17 mouse cellular contexts compared by ENCODE assay signal in genomic region chr5:134915311-134915710, GRCm38 (mm10). TPM values are rescaled to one million over a fixed set of nuclear protein-coding genes. Genes with fewer than 3 reads are reported as not detected.
DNase-seq lines count a peak whose midpoint lies in the region; ATAC-seq and TF ChIP-seq lines count a peak whose summit lies in the region.
"Had no signal": no experiment of that assay in that cellular context is flagged by ENCODE, and none has a peak within 500 bp of the region (broad histone marks: within the 10 kb centered on the region; RNA-seq: fewer than 3 reads in every experiment).

Gene Cldn13 (minus strand): TSS chr5:134915526.

- peak; percentile 74 for DNase-seq in spleen, adult 12 weeks (ENCODE audit: low spot score)
- no peak for DNase-seq in spleen, adult 18-20 months
- no peak for DNase-seq in embryonic facial prominence, embryonic 10.5 days (ENCODE audit: low spot score)
- DNase-seq in liver, embryonic 13.5 days, result peak; percentile 87
- DNase-seq in spleen, postnatal 4 days (ENCODE audit: low spot score in 2 of 2), result peak; percentile 80 to 83
- no peak for DNase-seq in thymus, postnatal 10 days (ENCODE audit: low spot score in 2 of 2)
- no peak for DNase-seq in layer of hippocampus, postnatal 10 days (ENCODE audit: low spot score in 2 of 2)
- no peak for DNase-seq in midbrain, postnatal 0 days (ENCODE audit: low spot score)
- DNase-seq: cerebellum, adult 11 months; gastrocnemius, postnatal 14 days; kidney, postnatal 25 days; lung, postnatal 36 days had no signal

- H3K9me3 ChIP-seq in embryonic facial prominence, embryonic 10.5 days, result no peaks in the 10 kb centered on the region
- H3K9me3 ChIP-seq in liver, embryonic 13.5 days (replicated peaks), result peaks cover 6% of the 10 kb centered on the region
- H3K9me3 ChIP-seq in midbrain, postnatal 0 days (ENCODE audit: low read length), result no peaks in the 10 kb centered on the region

- peak within 1 kb of the TSS; percentile 48 for H3K27ac ChIP-seq in embryonic facial prominence, embryonic 10.5 days (replicated peaks)
- H3K27ac ChIP-seq in liver, embryonic 13.5 days, result peak within 1 kb of the TSS; percentile 100
- no peak within 1 kb of the TSS for H3K27ac ChIP-seq in midbrain, postnatal 0 days (ENCODE audit: low read depth, low read length)
- H3K27ac ChIP-seq: limb, embryonic 13.5 days had no signal

- peak; percentile 58 for ATAC-seq in liver, embryonic 13.5 days (ENCODE audit: low read depth)
- no peak for ATAC-seq in midbrain, postnatal 0 days (ENCODE audit: low FRiP score)
- ATAC-seq: CD4-positive, CD25-positive, alpha-beta regulatory T cell, adult 4 months; forebrain, embryonic 16.5 days had no signal

- H3K9ac ChIP-seq in liver, embryonic 13.5 days, result peak within 1 kb of the TSS; percentile 95
- H3K9ac ChIP-seq in midbrain, postnatal 0 days (replicated peaks; ENCODE audit: low read length, poor library complexity, severe bottlenecking), result no peak within 1 kb of the TSS
- H3K9ac ChIP-seq: limb, embryonic 13.5 days had no signal

- H3K4me2 ChIP-seq in liver, embryonic 13.5 days, result peak within 1 kb of the TSS; percentile 77
- no peak within 1 kb of the TSS for H3K4me2 ChIP-seq in midbrain, postnatal 0 days (ENCODE audit: low read depth, low read length, poor library complexity, severe bottlenecking)
- H3K4me2 ChIP-seq: limb, embryonic 13.5 days had no signal

- H3K27me3 ChIP-seq in embryonic facial prominence, embryonic 10.5 days (replicated peaks; ENCODE audit: low read depth, poor library complexity, severe bottlenecking), result no peaks in the 10 kb centered on the region
- no peaks in the 10 kb centered on the region for H3K27me3 ChIP-seq in liver, embryonic 13.5 days
- no peaks in the 10 kb centered on the region for H3K27me3 ChIP-seq in midbrain, postnatal 0 days (ENCODE audit: insufficient read depth, low read length)
- H3K27me3 ChIP-seq: limb, embryonic 13.5 days had no signal

- no peaks in the 10 kb centered on the region for H3K36me3 ChIP-seq in embryonic facial prominence, embryonic 10.5 days (replicated peaks)
- H3K36me3 ChIP-seq in liver, embryonic 13.5 days, result peaks cover 9% of the 10 kb centered on the region; the same call in 1 of the 2 replicates
- H3K36me3 ChIP-seq in midbrain, postnatal 0 days (ENCODE audit: insufficient read depth, low read length), result no peaks in the 10 kb centered on the region
- H3K36me3 ChIP-seq: limb, embryonic 13.5 days had no signal

- WGBS in embryonic facial prominence, embryonic 10.5 days, result 83% methylated on average over 8 of the region's 8 CpGs
- WGBS in liver, embryonic 13.5 days (ENCODE audit: insufficient replicate concordance), result 23% methylated on average over 8 of the region's 8 CpGs
- 85% methylated on average over 8 of the region's 8 CpGs for WGBS in midbrain, postnatal 0 days

- H3K4me3 ChIP-seq in embryonic facial prominence, embryonic 10.5 days, result peak within 1 kb of the TSS; percentile 23; the same call in 1 of the 2 replicates
- H3K4me3 ChIP-seq in liver, embryonic 13.5 days (replicated peaks), result peak within 1 kb of the TSS; percentile 81
- H3K4me3 ChIP-seq in midbrain, postnatal 0 days (ENCODE audit: low read depth, low read length), result no peak within 1 kb of the TSS
- H3K4me3 ChIP-seq: limb, embryonic 13.5 days had no signal

- TF ChIP-seq CTCF in midbrain, postnatal 0 days (IDR thresholded peaks at IDR 0.05), result no peak

- H3K4me1 ChIP-seq in embryonic facial prominence, embryonic 10.5 days, result no peaks in the 10 kb centered on the region
- H3K4me1 ChIP-seq in liver, embryonic 13.5 days (replicated peaks), result peaks cover 66% of the 10 kb centered on the region
- no peaks in the 10 kb centered on the region for H3K4me1 ChIP-seq in midbrain, postnatal 0 days (ENCODE audit: insufficient read depth, low read length)
- H3K4me1 ChIP-seq: limb, embryonic 13.5 days had no signal

RNA-seq across cellular contexts. Expression of gene Cldn13, which starts in this region (rescaled TPM):
- polyA plus RNA-seq in embryonic facial prominence, embryonic 10.5 days (2016; fragmentation: Nextera tagmentation; extraction: Ambion mirVana), result 2.1 and 2.8 TPM in 2 replicates
- 246 and 259 TPM in 2 replicates for polyA plus RNA-seq in liver, embryonic 13.5 days (2015; fragmentation: Nextera tagmentation; extraction: Ambion mirVana)
- not detected for total RNA-seq in layer of hippocampus, postnatal 10 days (2021)
- total RNA-seq in midbrain, postnatal 0 days (2014; rRNA removed), result not detected in 2 replicates
- polyA plus RNA-seq in midbrain, postnatal 0 days (2015; fragmentation: Nextera tagmentation; extraction: Ambion mirVana), result not detected in 2 replicates
- total RNA-seq: adrenal gland, adult 18-20 months; gastrocnemius, postnatal 14 days; left cerebral cortex, adult 18-20 months had no signal
- polyA plus RNA-seq: CD4-positive, CD25-positive, alpha-beta regulatory T cell, adult 4 months; forebrain, embryonic 16.5 days had no signal

Comparison
In these comparisons a context has a peak if more than half of its experiments do, and no peak if none do; other contexts are left out.
1. RNA of gene Cldn13 (polyA plus RNA-seq): 246 to 259 TPM in liver, embryonic 13.5 days; 2.1 to 2.8 TPM in embryonic facial prominence, embryonic 10.5 days and not detected in midbrain, postnatal 0 days; every median in the first group is over 10 times any median in the second.
2. DNase-seq: peak in spleen, adult 12 weeks (single experiment), liver, embryonic 13.5 days (single experiment) and spleen, postnatal 4 days (2 of 2); none in spleen, adult 18-20 months (0 of 2), embryonic facial prominence, embryonic 10.5 days (single experiment), thymus, postnatal 10 days (0 of 2), layer of hippocampus, postnatal 10 days (0 of 2) and midbrain, postnatal 0 days (single experiment).